Mouse (Mus musculus) ES-Bruce4 (cell line): Measurements from ENCODE around the gene Ugt1a10. TPM values are rescaled to one million over a fixed set of nuclear protein-coding genes. Genes with fewer than 3 reads are reported as not detected.
"Not testable (repeated sequence)": the region's sequence is repeated elsewhere in the genome, so short reads cannot be mapped to it uniquely, and the experiment has no call there.

Experiments used
- H3K27ac ChIP-seq: 2 replicates; pipeline ENCODE4 v1.5.1; 2012; ENCODE audit warnings: low read length, inconsistent platforms; ENCODE audit not compliant: insufficient read depth
- H3K27me3 ChIP-seq: 2 replicates; pipeline ENCODE4 v1.6.1; 2012; ENCODE audit warnings: mild to moderate bottlenecking, low read length, inconsistent platforms; ENCODE audit not compliant: control insufficient read depth, poor library complexity, insufficient read depth, severe bottlenecking
- H3K36me3 ChIP-seq: 2 replicates; pipeline ENCODE4 v1.6.1; 2012; ENCODE audit warnings: inconsistent platforms, mild to moderate bottlenecking, low read length, moderate library complexity; ENCODE audit not compliant: control insufficient read depth, poor library complexity, insufficient read depth, severe bottlenecking
- H3K4me1 ChIP-seq: one replicate; pipeline ENCODE4 v1.8.1; 2011; ENCODE audit warnings: low read length; ENCODE audit not compliant: control insufficient read depth, insufficient read depth
- H3K4me3 ChIP-seq: 2 replicates; pipeline ENCODE4 v1.5.1; 2011; ENCODE audit warnings: low read depth, mild to moderate bottlenecking, low read length
- H3K9ac ChIP-seq: 2 replicates; pipeline ENCODE4 v1.6.1; 2012; ENCODE audit warnings: low read depth, mild to moderate bottlenecking, inconsistent platforms; ENCODE audit not compliant: poor library complexity, severe bottlenecking
- H3K9me3 ChIP-seq: replicated peaks from 2 replicates; pipeline ENCODE4 v1.6.1; 2012; ENCODE audit warnings: mild to moderate bottlenecking, low read length, inconsistent platforms; ENCODE audit not compliant: control insufficient read depth, poor library complexity, insufficient read depth, severe bottlenecking
- CTCF ChIP-seq: IDR thresholded peaks from one replicate; pipeline ENCODE4 v1.8.1; 2011; ENCODE audit warnings: low read depth, low read length
- EP300 ChIP-seq: IDR thresholded peaks from 2 replicates; pipeline ENCODE4 v1.6.1; 2011; ENCODE audit warnings: low read depth, low read length; ENCODE audit not compliant: insufficient read depth
- POLR2A ChIP-seq: IDR thresholded peaks from one replicate; pipeline ENCODE4 v1.8.1; 2011; ENCODE audit warnings: low read length; ENCODE audit not compliant: insufficient read depth
- polyA plus RNA-seq: library from polyadenylated mRNA; stranded (reverse); fragments of >200 nt; gene quantifications from 2 replicates; pipeline ENCODE4 v1.2.4, GENCODE M21; 2011; ENCODE audit warnings: low read depth; ENCODE audit not compliant: missing spikeins, insufficient read depth, insufficient read length

Ugt1a10 gene
- polyA plus RNA-seq, 1 experiment = not detected

DNA sequence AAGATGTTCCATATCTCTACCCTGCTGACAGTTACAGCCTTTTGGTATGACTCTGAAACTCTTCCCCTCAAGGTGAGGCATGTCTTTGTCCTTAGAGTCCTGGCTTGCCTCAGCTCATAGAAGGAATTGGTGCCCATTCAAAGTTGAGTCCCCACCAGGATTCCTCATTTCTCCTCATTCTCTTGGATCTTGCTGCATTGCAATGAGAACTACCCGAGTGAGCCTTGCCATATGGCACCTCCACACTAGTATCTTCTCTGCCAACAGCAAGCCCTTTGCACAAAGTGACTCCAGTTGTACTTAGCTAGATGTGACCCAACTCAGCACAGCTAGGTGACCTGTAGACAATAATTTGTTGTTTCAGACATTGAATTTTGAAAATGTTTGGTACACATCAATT, 168.4 kb downstream of the Ugt1a10 start:
- no peak for TF ChIP-seq EP300
- TF ChIP-seq CTCF = no peak
- TF ChIP-seq POLR2A = no peak
- Histone ChIP-seq H3K27ac (no peak overlapping the region), H3K4me3 (no peak overlapping the region)

GRCm38 (mm10) chr1:88224029-88224776, 169.0 kb downstream of the Ugt1a10 start:
- H3K27me3 ChIP-seq = no peaks in the 10 kb centered on the region
- no peak overlapping the region for H3K9ac ChIP-seq
- H3K4me3 ChIP-seq = no peak overlapping the region
- no peak for TF ChIP-seq POLR2A
- no peak for TF ChIP-seq CTCF
- TF ChIP-seq EP300 = no peak
- no peaks in the 10 kb centered on the region for H3K4me1 ChIP-seq
- no peak overlapping the region for H3K27ac ChIP-seq
- H3K9me3 ChIP-seq = no peaks in the 10 kb centered on the region; the same call in 1 of the 2 replicates
- no peaks in the 10 kb centered on the region for H3K36me3 ChIP-seq

More for the DNA sequence above, 168.4 kb downstream of the Ugt1a10 start:
- Histone ChIP-seq H3K4me1 (no peaks in the 10 kb centered on the region), H3K36me3 (no peaks in the 10 kb centered on the region), H3K27me3 (no peaks in the 10 kb centered on the region), H3K9ac (no peak overlapping the region), H3K9me3 (no peaks in the 10 kb centered on the region; the same call in 1 of the 2 replicates)

- not testable (repeated sequence) for H3K36me3 ChIP-seq, H3K4me1 ChIP-seq, H3K4me3 ChIP-seq, H3K27me3 ChIP-seq, H3K27ac ChIP-seq, H3K9me3 ChIP-seq, H3K9ac ChIP-seq
Observed at GRCm38 (mm10) chr1:88225301-88225700, 170.1 kb downstream of the Ugt1a10 start.

DNA sequence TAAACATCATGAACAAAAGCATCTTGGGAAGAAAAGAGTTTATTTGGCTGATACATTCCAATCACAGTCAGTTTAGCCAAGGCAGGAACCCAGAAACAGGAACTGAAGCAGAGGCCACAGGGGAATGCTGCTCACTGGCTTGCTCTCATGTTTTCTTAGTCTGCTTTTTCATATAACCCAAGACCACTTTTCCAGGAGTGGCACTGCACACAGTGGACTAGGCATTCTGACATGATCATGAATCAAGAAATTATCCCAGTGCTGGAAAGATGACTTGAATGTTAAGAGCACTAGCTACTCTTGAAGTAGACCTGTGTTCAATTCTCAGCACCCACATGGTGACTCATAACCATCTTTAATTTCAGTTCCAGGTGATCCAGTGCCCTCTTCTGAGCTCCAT, 170.6 kb downstream of the Ugt1a10 start:
- Histone ChIP-seq H3K4me3 (no peak overlapping the region), H3K9me3 (no peaks in the 10 kb centered on the region; the same call in 1 of the 2 replicates), H3K36me3 (no peaks in the 10 kb centered on the region), H3K27me3 (no peaks in the 10 kb centered on the region), H3K9ac (no peak overlapping the region), H3K27ac (no peak overlapping the region), H3K4me1 (no peaks in the 10 kb centered on the region)
- TF ChIP-seq EP300 (no peak), CTCF (no peak), POLR2A (no peak)

DNA sequence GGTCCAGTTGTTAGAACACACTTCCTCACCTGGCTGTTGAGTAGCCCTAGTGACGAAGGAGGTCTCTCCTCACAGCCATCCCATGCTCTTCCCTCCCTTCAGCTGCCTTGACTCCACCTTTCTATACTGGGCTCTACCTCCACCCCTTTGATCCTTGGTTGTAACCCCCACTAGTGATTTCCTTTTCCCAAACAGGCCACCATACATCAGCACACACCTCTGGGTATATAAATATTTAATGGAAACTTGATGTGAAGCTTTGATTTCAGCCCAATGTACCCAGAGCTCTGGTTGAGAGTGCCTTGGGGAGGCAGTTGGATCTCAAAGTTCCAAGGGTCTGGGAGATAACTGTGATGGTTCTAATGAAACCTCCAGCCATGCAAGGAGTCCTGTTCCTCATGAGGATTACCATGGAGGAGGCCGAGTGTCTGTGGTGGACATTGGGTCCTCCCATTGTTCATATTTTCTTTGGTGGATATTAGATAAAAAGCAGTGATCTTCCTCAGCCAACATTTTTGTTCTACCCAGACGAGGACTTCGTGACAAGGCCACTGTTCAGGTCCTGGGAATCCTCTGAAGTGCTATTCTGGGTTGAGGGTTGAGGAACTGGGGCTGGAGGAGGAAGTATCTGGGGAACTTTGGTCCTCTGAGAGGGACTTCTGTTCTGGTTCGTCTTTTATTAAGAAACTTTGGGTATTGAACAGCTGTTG, 171.6 kb downstream of the Ugt1a10 start, which contains the start of gene Mroh2a:
Gene Mroh2a, plus strand, starts transcription at position 317 of the 710 bp plus-strand sequence.
- TF ChIP-seq POLR2A = no peak
- TF ChIP-seq EP300 = no peak
- TF ChIP-seq CTCF = no peak

DNA sequence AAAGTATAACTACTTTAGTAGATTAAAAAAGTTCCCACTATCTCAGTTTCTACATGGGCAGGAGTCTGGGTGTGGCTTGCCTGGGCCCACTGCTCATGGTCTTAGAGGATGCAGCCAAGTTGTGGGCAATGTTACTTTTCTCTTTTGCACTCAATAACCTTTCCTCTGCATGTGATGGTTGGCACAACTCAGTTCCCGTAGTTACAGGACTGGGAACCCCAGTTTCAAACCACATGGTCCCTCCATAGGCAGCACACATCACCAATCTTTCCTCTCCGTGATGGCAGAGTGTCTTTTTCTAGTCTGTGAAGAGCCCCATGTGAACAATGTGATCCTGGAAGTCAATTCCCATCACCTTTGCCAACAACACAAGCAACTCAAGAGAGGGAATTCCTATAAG, 172.3 kb downstream of the Ugt1a10 start:
- no peak for TF ChIP-seq EP300
- Histone ChIP-seq H3K9ac (no peak overlapping the region), H3K36me3 (no peaks in the 10 kb centered on the region), H3K27me3 (no peaks in the 10 kb centered on the region), H3K9me3 (no peaks in the 10 kb centered on the region), H3K4me1 (no peaks in the 10 kb centered on the region), H3K27ac (no peak overlapping the region), H3K4me3 (no peak overlapping the region)

More for the DNA sequence above, 171.6 kb downstream of the Ugt1a10 start, which contains the start of gene Mroh2a:
- Histone ChIP-seq H3K36me3 (no peaks in the 10 kb centered on the region), H3K9me3 (no peaks in the 10 kb centered on the region; the same call in 1 of the 2 replicates), H3K27ac (no peak within 1 kb of the TSS), H3K4me1 (no peaks in the 10 kb centered on the region), H3K9ac (no peak within 1 kb of the TSS), H3K4me3 (no peak within 1 kb of the TSS), H3K27me3 (no peaks in the 10 kb centered on the region)
